Mouse (Mus musculus): ENCODE measurements around the gene Gm6993. TPM values are rescaled to one million over a fixed set of nuclear protein-coding genes. Genes with fewer than 3 reads are reported as not detected.
A peak's percentile ranks its signal among the peaks of the same experiment; 100 is the strongest.

Gm6993 gene
- not detected for total RNA-seq (2021)

DNA sequence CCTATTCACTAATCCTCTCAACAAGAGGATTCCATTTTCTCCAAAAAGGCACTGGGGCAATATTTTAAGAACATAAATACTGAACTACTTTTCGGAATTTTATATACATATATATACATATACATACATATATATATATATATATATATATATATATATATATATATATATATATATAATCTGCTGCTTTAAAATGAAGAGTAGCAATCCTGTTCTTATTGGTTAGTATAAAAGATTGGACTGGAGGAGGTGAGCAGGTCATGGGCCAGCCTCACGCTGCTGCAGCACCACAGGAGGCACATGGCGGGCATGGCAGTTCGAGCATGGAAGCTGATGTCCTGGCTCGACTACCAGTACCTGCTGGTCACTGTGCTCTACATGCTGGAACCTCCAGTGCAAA, at the start of gene Gm6993:
Gene Gm6993, plus strand, starts transcription at position 301 of the 400 bp plus-strand sequence.
- no peak for DNase-seq
- intact Hi-C loops (cut with DNase I), result no loop called here

DNA sequence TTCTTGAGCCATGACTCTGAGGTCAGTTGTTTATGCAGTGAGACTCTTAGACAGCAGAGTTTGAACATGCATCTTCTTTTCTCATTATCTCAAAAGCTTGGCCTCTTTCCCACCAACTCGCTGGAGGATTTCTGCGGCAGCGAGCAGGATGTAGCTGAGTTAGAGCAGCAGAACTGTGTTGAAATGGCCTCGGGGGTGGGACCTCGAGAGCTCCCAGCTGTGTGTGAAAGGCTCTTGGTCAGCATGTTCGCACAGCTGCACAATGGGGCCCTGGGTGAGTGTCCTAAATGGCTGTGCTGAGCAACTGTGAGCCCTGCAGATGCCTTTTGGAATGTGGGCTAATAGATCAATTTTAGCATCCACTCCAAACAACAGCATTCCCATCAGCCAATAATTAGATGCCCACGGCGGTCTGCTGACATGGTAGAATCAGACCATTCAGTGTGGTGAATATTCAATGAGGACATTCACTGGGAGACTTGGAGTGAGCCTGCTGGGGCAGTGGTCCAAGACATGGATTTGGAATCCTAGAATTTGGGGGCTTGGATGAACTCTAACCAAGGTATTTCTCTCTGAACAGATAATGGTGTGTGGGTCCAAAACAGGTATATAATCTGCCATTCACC, 49.1 kb upstream of the Gm6993 start:
- intact Hi-C loops (cut with DNase I), result loop anchor here (5.0 kb wide), 1 partner anchor 71 kb away; no protein-coding TSS in a partner anchor
- peak; percentile 89 to 91 for DNase-seq

DNA sequence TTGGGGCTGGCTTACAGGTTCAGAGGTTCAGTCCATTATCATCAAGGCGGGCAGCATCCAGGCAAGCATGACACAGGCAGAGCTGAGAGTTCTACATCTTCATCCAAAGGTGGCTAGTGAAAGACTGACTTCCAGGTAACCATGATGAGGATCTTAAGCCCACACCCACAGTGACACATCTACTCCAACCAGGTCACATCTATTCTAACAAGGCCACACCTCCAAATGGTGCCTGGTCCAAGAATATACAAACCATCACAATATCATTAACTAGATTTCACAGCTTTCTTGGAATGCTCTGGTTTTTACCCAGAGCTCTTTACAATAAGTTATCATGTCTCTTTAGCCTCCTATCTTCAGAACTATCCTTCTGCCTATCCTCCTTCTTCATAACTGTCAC, 38.1 kb upstream of the Gm6993 start:
- intact Hi-C loops (cut with DNase I), result no loop called here
- DNase-seq, result no peak

DNA sequence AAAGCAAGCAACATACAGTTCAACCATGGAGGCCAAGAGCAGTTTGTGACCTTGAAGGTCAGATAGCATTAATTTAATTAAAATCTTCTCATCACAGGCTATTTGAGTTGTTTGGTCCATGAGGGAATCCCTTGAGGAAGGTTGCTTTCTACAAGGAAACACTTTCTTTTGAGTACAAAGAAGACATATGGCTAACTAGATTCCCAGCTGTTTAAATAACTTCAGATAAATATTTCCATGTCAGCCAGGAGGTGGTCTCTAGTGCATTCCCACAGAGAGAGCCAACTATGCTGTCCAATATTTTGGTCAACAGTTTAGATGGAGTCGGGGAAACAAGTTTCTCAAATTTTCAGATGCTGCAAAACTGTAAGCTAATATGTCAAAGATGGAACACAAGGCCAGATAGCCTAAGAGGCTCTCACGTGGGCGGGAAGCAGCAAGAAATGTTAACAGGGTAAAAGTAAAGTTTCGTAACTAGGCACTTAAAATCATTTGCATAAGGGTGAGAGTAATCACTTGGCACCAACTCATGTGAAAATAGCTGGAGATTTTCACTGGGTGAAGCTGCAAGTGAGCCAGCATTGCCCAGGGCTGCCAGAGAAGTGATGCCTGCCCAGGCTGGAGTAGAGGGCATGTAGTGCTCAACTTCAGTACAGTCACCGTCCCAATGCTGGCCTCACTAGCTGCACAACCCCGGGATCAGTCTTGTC, 36.7 kb upstream of the Gm6993 start:
- DNase-seq, result peak; percentile 59 to 63

DNA sequence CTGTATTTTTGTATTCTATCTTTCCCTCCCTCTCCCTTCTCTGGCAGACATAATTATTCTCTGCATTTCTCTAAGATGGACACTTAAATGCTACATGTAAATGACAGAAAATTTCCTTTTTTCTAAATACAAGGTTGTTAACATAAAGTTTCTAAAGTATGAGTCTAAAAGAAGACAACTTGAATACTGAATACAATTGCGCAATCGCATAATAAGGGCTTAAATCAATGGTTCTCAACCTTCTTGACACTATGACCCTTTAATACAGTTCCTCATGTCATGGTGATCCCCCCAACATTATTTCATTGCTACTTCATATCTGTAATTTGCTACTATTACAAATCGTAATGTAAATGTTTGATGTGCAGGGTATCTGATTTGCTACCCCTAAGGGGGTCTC, 35.7 kb upstream of the Gm6993 start:
- intact Hi-C loops (cut with DNase I), result no loop called here
- DNase-seq, result no peak

More for the DNA sequence above, 36.7 kb upstream of the Gm6993 start:
- intact Hi-C loops (cut with DNase I), result no loop called here

DNA sequence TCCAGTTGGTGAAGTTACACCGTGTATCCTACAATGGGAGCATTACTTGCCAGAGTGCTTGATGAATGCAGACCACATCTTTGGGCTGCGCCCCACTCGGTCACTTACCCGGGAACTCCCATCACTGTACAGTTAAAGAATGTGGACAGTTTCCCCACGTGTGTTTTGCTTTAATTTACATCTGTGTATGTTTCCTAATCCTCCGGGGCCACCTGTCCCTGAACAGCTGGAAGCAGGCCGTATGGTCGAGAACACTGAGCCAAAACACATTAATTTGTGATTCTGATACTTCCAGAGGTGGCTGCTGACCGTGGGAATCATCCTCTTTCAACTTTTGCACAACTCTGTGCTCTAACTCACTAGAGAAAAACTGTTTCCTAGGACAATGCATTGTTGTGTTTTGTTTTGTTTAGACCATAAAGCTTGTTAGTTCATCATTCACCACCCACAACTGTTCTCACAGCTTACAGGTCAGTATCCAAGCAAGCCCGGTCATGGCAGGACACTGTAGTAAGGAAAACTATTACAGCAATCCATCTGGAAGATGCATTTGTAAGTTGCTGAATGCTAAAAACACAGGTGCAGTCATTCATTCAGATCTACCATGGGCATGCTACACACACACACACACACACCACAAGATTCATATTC, 34.5 kb upstream of the Gm6993 start:
- no peak for DNase-seq
- intact Hi-C loops (cut with DNase I), result no loop called here

DNA sequence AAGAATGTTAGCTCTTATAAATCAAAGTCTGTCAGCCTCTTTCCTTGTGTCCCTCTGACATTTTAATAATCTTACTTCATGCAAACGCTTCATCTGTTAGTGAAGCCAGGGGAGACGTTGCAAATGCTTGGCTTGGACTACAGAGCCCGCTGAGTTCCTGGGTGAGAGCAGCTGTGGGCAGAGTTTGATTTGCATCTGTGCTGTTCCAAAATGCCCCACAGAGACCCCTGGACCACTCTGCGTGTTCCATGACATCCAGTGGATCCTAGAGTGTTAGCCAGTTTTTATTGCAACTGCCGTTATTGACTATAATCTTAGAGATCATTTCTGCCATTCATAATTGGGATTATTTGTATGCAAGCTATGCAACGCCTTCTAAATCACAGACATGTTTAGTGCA, 31.8 kb upstream of the Gm6993 start:
- intact Hi-C loops (cut with DNase I), result no loop called here
- DNase-seq, result no peak

DNA sequence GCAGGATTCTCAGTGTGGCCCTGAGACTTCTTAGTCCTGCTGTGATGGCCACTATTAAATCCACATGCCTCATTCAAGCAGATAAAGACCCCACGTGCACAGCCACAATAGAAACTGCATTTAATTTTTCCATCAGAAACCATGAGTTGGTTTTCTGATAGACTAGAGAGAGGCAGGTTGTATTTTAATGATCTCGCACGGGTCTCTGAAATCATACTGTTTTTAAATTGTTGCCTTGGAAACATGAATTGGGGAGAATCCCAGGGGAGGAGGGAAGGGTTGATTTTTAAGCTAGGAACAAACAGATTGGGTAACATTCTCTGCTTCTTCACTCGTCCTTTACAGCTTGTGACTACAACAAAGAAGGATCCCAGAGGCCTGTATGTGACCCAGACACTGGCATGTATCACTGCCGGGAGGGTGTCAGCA, 31.2 kb upstream of the Gm6993 start:
- no peak for DNase-seq
- intact Hi-C loops (cut with DNase I), result no loop called here

DNA sequence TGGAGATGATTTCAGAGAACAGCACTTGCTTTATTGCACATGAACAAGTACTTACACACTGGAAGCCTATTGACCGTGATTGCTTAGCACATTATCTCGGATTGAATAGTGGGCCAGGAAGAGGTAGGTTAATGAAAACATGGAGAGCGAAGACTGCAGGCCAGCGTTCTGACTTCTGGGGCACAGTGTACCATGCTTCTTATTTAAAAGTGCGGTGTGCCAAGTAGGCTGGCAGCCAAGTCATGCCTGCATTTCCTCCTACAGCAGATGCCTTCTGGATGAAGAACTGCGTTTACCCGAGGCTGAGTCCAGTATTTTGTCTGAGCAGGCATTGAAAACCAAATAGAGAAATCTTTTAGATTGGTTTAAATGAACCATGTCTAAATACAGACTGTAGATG, 27.0 kb upstream of the Gm6993 start:
- peak; percentile 23 to 66 for DNase-seq
- intact Hi-C loops (cut with DNase I), result loop anchor here (5.0 kb wide), 1 partner anchor 49 kb away; no protein-coding TSS in a partner anchor

DNA sequence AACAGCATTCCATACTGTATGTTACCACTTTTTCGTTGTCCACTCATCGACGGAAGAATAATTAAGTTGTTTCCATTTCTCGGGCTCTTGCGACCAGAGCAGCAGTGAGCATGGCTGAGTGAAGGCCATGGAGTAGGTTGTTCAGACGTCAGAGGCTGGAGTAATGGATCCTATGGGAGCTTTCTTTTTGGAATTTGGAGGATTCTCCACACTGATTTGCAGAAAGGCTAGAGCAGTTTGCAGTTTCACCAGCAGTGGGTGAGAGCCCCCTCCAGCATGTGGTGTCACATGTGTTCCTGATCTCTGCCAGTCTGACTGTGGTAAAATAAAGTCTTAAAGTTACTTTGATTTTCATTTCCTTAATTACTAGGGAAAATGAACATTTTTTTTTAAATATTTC, 25.6 kb upstream of the Gm6993 start:
- intact Hi-C loops (cut with DNase I), result no loop called here

DNA sequence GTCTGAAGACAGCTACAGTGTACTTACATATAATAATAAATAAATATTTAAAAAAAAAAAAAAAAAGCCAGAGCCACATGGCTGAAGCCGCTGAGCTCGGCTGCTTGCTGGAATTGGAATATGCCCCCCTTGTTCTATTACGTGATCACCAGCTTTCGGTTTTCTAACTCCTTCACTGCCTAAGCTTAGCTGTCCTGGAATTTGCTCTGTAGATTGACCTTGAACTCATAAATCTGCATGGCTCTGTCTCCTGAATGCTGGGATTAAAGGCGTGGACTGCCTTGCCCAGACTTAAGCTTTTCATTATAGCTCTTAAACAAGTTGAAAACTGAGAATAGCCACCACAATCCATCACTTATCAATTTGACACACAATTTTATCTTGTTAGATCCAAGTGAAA, 23.3 kb upstream of the Gm6993 start:
- intact Hi-C loops (cut with DNase I), result no loop called here
- DNase-seq, result no peak

More for the DNA sequence above, 25.6 kb upstream of the Gm6993 start:
- DNase-seq, result no peak

DNA sequence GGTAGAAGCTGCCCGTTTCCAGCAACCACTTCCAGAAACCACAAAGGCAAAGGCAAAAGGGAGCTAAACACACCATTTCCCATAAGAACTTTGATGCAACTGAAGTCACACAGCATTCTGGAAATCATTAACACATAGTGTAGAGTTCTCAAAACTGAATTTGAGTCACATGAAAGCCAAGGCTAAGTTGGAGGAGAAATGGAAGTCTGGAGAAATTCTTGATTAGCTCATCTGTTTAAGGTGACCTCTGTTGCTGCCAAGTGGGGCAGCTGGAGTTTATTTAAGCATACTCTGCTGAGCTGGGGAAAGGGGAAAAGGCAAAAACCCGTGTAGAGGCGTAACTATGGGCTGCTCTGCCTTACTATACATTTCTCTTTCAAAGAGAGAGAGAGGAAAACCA, 21.8 kb upstream of the Gm6993 start:
- intact Hi-C loops (cut with DNase I), result no loop called here
- DNase-seq, result peak in 1 of 2 experiments; percentile 29

DNA sequence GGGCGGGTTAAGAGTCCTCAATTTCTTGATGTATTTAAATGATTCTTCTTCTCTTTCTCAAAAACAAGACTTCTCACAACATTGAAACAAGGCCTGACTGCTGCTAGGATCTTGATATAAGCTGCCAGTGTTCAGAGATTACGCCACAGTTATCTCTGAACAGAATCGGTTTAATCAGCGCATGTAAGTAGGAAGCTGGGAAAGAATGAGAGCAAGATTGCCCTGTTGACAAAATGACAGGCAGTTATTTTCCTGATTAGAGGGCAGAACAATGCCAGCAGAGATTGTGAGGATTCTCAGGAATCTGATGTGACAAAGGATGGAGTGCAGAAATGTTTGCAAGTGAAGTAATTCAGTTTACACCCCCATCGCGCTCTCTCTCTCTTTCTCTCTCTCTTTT, 19.0 kb upstream of the Gm6993 start:
- no peak for DNase-seq
- intact Hi-C loops (cut with DNase I), result no loop called here

DNA sequence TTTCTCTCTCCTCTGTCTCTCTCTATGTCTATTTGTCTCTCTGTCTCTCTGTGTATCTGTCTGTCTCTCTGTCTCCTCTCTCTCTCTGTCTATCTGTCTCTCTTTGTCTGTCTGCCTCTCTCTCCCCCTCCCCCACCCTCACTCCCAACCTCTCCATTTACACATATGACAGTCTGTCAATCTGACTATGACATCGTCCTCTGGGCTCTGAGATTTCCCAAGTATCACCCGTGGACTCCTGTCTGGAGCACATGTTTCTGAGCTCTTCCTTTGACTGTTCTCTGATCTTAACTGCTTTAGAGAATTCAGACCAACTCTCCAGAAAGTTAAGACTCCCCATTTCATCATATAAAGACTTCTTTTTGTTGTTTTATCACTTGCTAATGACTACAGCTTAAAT, 18.3 kb upstream of the Gm6993 start:
- DNase-seq, result no peak
- intact Hi-C loops (cut with DNase I), result no loop called here

DNA sequence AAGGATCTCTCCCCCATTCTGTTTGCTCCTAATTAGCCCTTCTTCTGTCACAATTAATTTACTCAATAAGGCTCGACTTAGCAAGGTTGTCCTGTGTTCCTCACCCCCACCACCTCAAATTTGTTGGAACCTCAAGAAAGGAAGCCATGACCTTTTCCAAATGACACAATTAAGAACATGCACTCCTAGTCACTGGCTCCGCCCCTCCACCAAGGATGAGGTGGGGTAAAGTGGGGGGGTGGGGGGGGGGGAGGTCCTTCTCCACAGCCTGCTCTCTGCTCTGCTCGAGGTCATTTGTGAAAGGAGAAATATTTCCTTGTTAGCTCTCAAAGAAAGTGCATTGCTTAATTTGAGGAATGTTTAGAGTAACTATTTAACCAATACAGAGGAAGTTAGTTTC, 17.8 kb upstream of the Gm6993 start:
- DNase-seq, result no peak
- intact Hi-C loops (cut with DNase I), result no loop called here

DNA sequence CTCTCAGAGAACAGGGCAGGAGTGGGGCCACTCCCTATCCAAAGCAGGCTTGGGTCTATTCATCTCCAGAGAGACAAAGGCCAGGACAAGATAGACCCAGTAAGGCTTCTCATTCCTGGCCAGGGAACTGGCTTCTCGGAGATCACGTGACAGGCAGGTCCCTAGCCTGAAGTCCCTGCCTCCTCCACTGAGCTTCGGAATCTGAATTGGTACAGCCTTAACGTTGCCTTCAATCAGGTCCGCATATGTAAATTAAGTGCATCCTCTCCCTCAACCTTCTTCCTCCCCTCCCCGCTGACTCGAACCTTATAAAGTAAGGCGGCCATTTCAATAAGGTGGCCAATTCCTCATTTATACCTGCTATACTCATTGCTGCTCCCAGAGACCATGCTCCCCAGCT, 15.1 kb upstream of the Gm6993 start:
- intact Hi-C loops (cut with DNase I), result no loop called here
- DNase-seq, result no peak

DNA sequence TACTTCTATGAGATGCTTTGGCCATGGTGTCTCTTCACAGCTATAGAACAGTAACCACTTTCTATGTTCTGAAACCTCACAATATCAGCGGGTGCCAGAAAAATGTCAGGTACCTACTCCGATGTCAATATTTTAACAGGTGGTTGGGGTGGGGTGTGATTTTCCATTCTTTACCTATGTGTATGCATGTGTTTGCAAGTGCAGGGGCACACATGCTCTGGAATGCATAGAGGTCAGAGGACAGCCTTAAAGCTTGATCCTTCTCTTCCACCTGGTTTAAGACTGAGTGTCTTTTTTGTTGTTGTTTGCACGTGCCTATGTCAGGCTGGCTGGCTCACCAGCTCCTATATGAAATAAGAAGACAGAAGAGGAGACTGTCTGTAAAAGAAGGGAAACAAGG, 13.4 kb upstream of the Gm6993 start:
- DNase-seq, result no peak
- intact Hi-C loops (cut with DNase I), result no loop called here

DNA sequence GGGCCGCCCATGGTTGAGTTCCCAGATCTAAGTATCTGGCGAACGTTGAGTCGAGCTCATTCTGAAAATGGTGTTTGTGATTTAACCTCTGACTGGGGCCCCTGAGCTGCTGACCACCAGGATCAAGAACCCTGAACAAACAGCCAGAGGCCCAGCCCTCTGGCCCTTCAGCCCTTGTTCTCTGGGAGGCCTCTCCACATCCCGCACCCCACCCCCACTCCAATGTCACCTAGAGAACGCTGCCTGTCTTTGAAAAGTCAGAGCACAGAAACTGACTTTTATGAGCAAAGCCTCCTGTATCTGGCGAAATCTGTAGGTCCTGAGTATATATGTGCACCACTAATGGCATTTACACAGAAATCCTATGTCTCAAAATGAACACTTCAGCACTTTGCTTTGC, 11.7 kb upstream of the Gm6993 start:
- intact Hi-C loops (cut with DNase I), result no loop called here
- DNase-seq, result peak in 1 of 2 experiments; percentile 48

DNA sequence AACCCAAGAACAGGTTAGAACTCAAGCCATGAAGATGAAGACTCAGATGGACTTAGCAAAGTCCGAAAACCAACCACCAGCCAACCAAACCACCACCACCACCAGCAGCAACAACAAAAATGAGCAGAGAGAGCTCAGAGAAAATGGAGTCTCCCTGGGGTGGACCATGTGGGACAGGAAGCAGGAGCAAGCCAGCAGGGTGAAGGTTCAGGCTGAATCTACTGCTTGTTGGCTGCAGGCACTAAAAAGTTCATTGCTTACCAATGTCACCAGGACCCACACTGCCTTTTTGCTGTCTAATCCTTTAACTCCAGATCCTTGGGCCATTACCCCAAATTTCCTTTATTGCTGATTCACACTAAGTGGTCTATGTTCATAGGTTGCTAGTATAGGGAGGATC, 7.9 kb upstream of the Gm6993 start:
- intact Hi-C loops (cut with DNase I), result no loop called here
- DNase-seq, result no peak

DNA sequence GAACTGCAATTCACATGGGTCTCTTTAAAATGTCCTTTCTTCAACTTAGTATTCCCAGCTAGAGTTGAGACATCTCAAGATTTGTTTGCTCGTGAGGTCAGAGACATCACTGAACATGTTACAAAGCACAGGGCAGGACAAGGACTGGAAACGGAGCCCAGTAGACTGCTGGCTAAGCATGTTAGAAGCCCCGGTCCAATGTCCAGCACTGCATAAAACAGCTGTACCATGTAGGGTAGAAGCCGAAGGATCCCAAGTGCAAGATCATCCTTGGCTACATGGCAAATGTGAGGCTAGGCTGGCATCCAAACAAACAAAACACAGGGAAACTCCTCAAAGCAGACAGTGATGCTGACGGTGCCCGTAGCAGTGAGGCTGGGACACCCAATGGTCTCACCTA, 5.6 kb upstream of the Gm6993 start:
- intact Hi-C loops (cut with DNase I), result no loop called here
- DNase-seq, result no peak

DNA sequence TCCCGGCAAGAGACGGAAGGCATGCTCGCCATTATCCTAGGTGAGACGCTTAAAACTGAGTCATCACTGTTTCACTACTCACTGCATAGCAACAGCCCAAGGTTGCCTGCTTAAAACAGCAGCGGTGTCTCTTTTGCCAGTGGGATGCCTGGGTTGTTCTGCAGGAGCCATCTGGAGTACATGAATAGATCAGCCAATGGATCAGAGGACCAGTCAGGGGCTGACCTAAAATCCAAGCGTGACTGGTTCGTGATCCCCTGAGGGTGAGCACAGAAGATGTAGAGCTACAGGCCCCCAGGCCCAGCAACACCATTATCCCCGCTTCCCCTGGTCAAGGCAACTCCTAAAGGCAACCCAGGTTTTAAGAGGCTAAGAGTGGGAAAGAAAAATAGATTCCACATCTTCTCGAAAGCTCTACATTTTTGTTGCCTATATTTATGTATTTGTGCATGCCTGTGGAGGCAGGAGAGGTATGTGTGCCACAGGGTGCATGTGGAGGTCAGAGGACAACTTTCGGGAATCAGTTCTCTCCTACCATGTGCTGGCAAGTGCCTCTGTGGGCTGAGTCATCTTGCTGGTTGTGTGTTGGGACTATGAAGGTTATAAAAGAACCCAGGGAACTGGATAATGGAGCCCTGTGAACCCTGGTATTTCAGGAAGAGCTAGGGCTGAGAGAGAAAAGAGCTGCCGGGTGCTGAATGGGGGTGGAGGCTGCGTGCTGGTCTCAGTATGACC, 3.5 kb upstream of the Gm6993 start:
- DNase-seq, result no peak
- intact Hi-C loops (cut with DNase I), result no loop called here
